Mouse (Mus musculus) embryonic facial prominence, embryonic 14.5 days (tissue): Measurements from ENCODE around the gene 2200002J24Rik. TPM values are rescaled to one million over a fixed set of nuclear protein-coding genes. Genes with fewer than 3 reads are reported as not detected.

Experiments used
- ATAC-seq: fragments of 200-750 bp; cut with Nextera tagmentation; 2 replicates; pipeline ENCODE4 v1.8.0; 2017; ENCODE audit warnings: low read depth, moderate number of reproducible peaks, moderate TSS enrichment
- DNase-seq: peaks from one replicate; pipeline ENCODE4 v3.0.0-alpha.2; 2015; ENCODE audit warnings: low spot score
- H3K27ac ChIP-seq: fragments of 300-500 bp; sonication (generic); replicated peaks from 2 replicates; pipeline ENCODE4 v1.5.1; 2014; ENCODE audit warnings: low read depth, mild to moderate bottlenecking, low read length, moderate library complexity
- H3K27me3 ChIP-seq: fragments of 300-500 bp; sonication (generic); replicated peaks from 2 replicates; pipeline ENCODE4 v1.6.1; 2014; ENCODE audit warnings: low read length; ENCODE audit not compliant: control insufficient read depth, insufficient read depth
- H3K36me3 ChIP-seq: fragments of 300-500 bp; sonication (generic); 2 replicates; pipeline ENCODE4 v1.6.1; 2014; ENCODE audit warnings: low read length, mixed read lengths; ENCODE audit not compliant: control insufficient read depth, insufficient read depth
- H3K4me1 ChIP-seq: fragments of 300-500 bp; sonication (generic); 2 replicates; pipeline ENCODE4 v1.6.1; 2014; ENCODE audit warnings: antibody characterized with exemption, low read length; ENCODE audit not compliant: control insufficient read depth, insufficient read depth
- H3K4me2 ChIP-seq: fragments of 300-500 bp; sonication (generic); 2 replicates; pipeline ENCODE4 v1.6.1; 2014; ENCODE audit warnings: low read depth, mild to moderate bottlenecking, low read length, moderate library complexity, mixed read lengths
- H3K4me3 ChIP-seq: fragments of 300-500 bp; sonication (generic); 2 replicates; pipeline ENCODE4 v1.5.1; 2014; ENCODE audit warnings: low read depth, mild to moderate bottlenecking, low read length
- H3K9ac ChIP-seq: fragments of 300-500 bp; sonication (generic); 2 replicates; pipeline ENCODE4 v1.6.1; 2014; ENCODE audit warnings: low read depth, mild to moderate bottlenecking, low read length, moderate library complexity, mixed read lengths
- H3K9me3 ChIP-seq: fragments of 300-500 bp; sonication (generic); 2 replicates; pipeline ENCODE4 v1.6.1; 2016; ENCODE audit warnings: low read length; ENCODE audit not compliant: control insufficient read depth
- WGBS: fragments of 180-500 bp; shearing (Covaris S2); extraction: QIAGEN DNeasy Blood & Tissue Kit; methylation state at CpG from one replicate; pipeline ENCODE4 v1.1.7; 2014; 5-methylcytosine and 5-hydroxymethylcytosine counted together
- polyA plus RNA-seq: library from polyadenylated mRNA; unstranded; fragments of >200 nt; fragmentation: Nextera tagmentation; extraction: Ambion mirVana; gene quantifications from 2 replicates; pipeline ENCODE4 v1.2.1, GENCODE M21; 2014

Gene 2200002J24Rik
- polyA plus RNA-seq: 0.37 and 0.46 TPM in 2 replicates

DNA sequence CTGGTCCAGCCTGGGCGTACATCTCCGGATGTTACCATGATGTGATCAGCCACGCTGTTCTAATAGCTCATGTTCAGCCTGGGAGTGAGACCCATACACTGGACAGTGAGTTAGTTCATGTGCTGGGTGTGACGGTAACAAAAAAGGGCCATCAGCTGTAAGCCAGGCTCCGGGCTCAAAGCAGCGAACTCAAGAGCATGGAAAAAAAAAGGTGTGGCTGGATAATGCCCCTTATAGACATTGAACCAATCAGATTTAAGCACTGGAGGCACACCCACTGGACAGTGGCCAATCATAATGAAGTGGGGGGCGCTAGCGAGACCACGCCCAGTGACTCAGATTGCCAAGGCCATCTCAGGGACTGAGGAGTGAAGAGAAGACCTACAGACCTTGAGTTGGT lies at the start of gene 2200002J24Rik:
Gene 2200002J24Rik, plus strand, starts transcription at position 338 of the 400 bp plus-strand sequence.
- Histone ChIP-seq H3K27me3 (no peaks in the 10 kb centered on the region), H3K27ac (no peak within 1 kb of the TSS), H3K4me1 (peaks cover 3% of the 10 kb centered on the region; the same call in 1 of the 2 replicates), H3K36me3 (no peaks in the 10 kb centered on the region), H3K4me3 (no peak within 1 kb of the TSS), H3K4me2 (no peak within 1 kb of the TSS), H3K9me3 (no peaks in the 10 kb centered on the region), H3K9ac (no peak within 1 kb of the TSS)
- ATAC-seq (no peak), DNase-seq (peak; percentile 24)
- WGBS: 40% methylated on average over 9 of the region's 9 CpGs

- peaks cover 55% of the 10 kb centered on the region for H3K36me3 ChIP-seq
Observed at GRCm38 (mm10) chr7:30649591-30650540, 48.9 kb upstream of the 2200002J24Rik start, which contains the start of gene Rbm42. Gene Rbm42 (minus strand): TSS chr7:30650317.

GRCm38 (mm10) chr7:30664529-30665200 lies 34.1 kb upstream of the 2200002J24Rik start, which contains the start of gene Haus5:
Gene Haus5 (minus strand): TSS chr7:30664994.
- ATAC-seq (peak; percentile 97), DNase-seq (peak; percentile 94)
- peak within 1 kb of the TSS; percentile 59; the same call in 1 of the 2 replicates for H3K27ac ChIP-seq
- peak within 1 kb of the TSS; percentile 66 for H3K4me2 ChIP-seq
- no peaks in the 10 kb centered on the region for H3K9me3 ChIP-seq
- H3K4me3 ChIP-seq: peak within 1 kb of the TSS; percentile 71
- under 1% methylated on average over 34 of the region's 34 CpGs for WGBS
- peak within 1 kb of the TSS; percentile 81 for H3K9ac ChIP-seq
- H3K36me3 ChIP-seq: peaks cover 19% of the 10 kb centered on the region
- no peaks in the 10 kb centered on the region for H3K27me3 ChIP-seq
- H3K4me1 ChIP-seq: peaks cover 6% of the 10 kb centered on the region; the same call in 1 of the 2 replicates

More at GRCm38 (mm10) chr7:30649591-30650540, 48.9 kb upstream of the 2200002J24Rik start, which contains the start of gene Rbm42:
- Histone ChIP-seq H3K9ac (peak within 1 kb of the TSS; percentile 95), H3K27ac (peak within 1 kb of the TSS; percentile 63; the same call in 1 of the 2 replicates), H3K27me3 (no peaks in the 10 kb centered on the region), H3K4me2 (peak within 1 kb of the TSS; percentile 84), H3K4me3 (peak within 1 kb of the TSS; percentile 81), H3K9me3 (no peaks in the 10 kb centered on the region), H3K4me1 (peaks cover 3% of the 10 kb centered on the region; the same call in 1 of the 2 replicates)
- 2% methylated on average over 58 of the region's 59 CpGs for WGBS
- ATAC-seq: peak; percentile 99
- peak; percentile 100 for DNase-seq

DNA sequence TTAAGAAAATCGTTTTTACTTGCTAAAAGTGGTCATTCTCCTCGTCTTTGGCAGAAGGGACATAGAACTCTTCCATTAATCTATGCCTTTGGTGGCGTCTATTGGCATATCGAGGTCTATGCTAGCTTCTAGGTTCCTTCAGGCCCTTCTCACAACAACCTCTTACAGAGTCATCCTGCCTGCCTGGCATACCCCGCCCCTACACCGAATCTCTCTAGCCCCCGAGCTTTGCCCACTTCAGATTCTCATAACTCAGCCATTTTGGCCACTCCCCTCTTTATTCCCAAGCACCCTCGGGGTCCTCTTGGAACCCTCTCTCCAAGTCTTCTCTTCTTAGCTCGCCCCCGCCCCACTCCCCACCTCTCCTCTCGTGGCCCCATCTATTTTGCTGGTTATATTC lies 33.4 kb upstream of the 2200002J24Rik start:
- Histone ChIP-seq H3K4me3 (peak overlapping the region; percentile 71), H3K27me3 (no peaks in the 10 kb centered on the region), H3K36me3 (peaks cover 13% of the 10 kb centered on the region), H3K9ac (peak overlapping the region; percentile 81), H3K9me3 (no peaks in the 10 kb centered on the region), H3K4me1 (peaks cover 6% of the 10 kb centered on the region; the same call in 1 of the 2 replicates), H3K27ac (no peak overlapping the region; the same call in 1 of the 2 replicates), H3K4me2 (peak overlapping the region; percentile 66)
- 6% methylated on average over 11 of the region's 11 CpGs for WGBS
- ATAC-seq: peak; percentile 38
- DNase-seq: peak; percentile 14

DNA sequence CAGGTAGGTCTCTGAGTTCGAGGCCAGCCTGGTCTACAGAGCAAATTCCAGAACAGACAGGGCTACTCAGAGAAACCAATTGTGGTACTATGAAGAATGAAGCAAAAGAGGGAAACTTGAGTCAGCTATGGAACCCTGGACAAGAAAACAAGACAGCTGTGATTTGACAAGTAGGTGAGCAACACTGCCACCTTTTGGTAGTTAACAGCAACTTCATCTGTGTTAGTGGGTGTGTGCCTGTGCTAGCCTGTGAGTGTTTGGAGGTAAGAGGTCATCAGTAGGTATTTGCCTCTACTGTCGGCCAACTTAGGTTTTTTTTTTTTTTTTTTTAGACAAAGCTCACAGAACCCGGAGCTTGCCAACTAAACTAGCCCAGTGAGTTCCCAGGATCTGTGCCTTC lies 29.5 kb upstream of the 2200002J24Rik start:
- no peak overlapping the region for H3K4me3 ChIP-seq
- H3K27ac ChIP-seq: no peak overlapping the region
- no peak overlapping the region for H3K4me2 ChIP-seq
- peak; percentile 11 for DNase-seq
- no peaks in the 10 kb centered on the region for H3K27me3 ChIP-seq
- ATAC-seq: no peak
- H3K4me1 ChIP-seq: peaks cover 6% of the 10 kb centered on the region; the same call in 1 of the 2 replicates
- H3K36me3 ChIP-seq: no peaks in the 10 kb centered on the region
- H3K9ac ChIP-seq: no peak overlapping the region
- no peaks in the 10 kb centered on the region for H3K9me3 ChIP-seq
- WGBS: 51% methylated on average over 3 of the region's 3 CpGs

DNA sequence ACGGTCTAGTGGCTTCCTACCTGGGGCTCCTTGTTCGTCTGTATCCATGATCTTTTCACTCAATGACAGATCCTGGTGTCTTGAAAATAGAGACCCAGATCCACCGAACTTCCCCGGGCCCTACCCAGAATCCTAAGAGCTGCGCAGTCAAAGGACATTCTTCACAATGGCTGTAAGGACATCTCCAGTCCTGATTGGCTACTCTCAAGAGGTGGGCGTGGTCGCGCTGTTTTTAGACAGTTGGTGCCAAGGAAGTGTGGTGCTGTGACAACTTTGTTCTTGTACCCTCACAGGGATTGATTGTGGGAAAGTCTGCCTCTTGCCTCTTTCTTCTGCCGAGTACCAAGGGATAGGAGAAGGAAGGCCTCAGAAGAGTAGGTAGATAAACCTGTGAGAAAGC lies 27.2 kb upstream of the 2200002J24Rik start, which contains the start of gene Pmis2:
Gene Pmis2, minus strand, starts transcription at position 126 of the 400 bp plus-strand sequence.
- H3K4me2 ChIP-seq: no peak within 1 kb of the TSS
- WGBS: 78% methylated on average over 9 of the region's 9 CpGs

GRCm38 (mm10) chr7:30678263-30678975 lies 20.3 kb upstream of the 2200002J24Rik start:
- Histone ChIP-seq H3K4me2 (no peak overlapping the region), H3K9ac (no peak overlapping the region), H3K4me1 (no peaks in the 10 kb centered on the region), H3K27ac (no peak overlapping the region), H3K27me3 (no peaks in the 10 kb centered on the region), H3K36me3 (no peaks in the 10 kb centered on the region), H3K9me3 (no peaks in the 10 kb centered on the region), H3K4me3 (no peak overlapping the region)
- ATAC-seq (no peak), DNase-seq (no peak)
- WGBS: 64% methylated on average over 5 of the region's 5 CpGs

More for the DNA sequence above, 27.2 kb upstream of the 2200002J24Rik start, which contains the start of gene Pmis2:
- no peak within 1 kb of the TSS for H3K4me3 ChIP-seq
- no peaks in the 10 kb centered on the region for H3K4me1 ChIP-seq
- no peaks in the 10 kb centered on the region for H3K36me3 ChIP-seq
- no peak within 1 kb of the TSS for H3K9ac ChIP-seq
- H3K27me3 ChIP-seq: no peaks in the 10 kb centered on the region
- no peak for DNase-seq
- no peaks in the 10 kb centered on the region for H3K9me3 ChIP-seq
- H3K27ac ChIP-seq: no peak within 1 kb of the TSS
- no peak for ATAC-seq
